Mouse (Mus musculus): ENCODE measurements around the gene Mdga2.

DNA sequence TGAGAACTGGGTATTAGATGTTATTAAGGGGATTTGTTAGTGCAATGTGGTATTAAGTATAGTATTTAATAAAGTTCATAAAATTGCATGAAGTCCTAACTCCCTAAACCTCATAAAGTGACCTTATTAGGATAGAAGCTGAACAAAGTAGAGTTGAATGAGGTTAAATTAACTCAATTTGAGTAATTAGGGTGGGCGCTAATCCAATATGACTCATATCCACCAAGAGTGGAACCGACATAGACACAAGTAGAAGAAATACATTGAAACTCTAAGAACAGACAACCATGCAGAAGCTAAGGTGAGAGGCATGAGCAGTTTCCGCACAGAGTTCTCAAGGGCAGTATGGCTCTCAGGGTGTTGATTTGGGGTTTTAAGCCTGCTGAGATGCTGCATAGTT lies 165.7 kb downstream of the Mdga2 start:
- no peak for TF ChIP-seq CTCF (IDR thresholded peaks at IDR 0.05; ENCODE audit: borderline replicate concordance, insufficient read depth, low read length)
- TF ChIP-seq POLR2A (IDR thresholded peaks at IDR 0.05; ENCODE audit: low read depth, low read length) = no peak

All from embryonic fibroblast, embryonic 13.5 days (primary cell).